Mouse (Mus musculus) forebrain, embryonic 12.5 days (tissue): ENCODE measurements around the gene Guk1. TPM values are rescaled to one million over a fixed set of nuclear protein-coding genes. Genes with fewer than 3 reads are reported as not detected.

Source experiments
- ATAC-seq: fragments of 200-750 bp; cut with Nextera tagmentation; 2 replicates; pipeline ENCODE4 v1.8.0; 2017; ENCODE audit warnings: moderate TSS enrichment; ENCODE audit not compliant: low FRiP score
- H3K27ac ChIP-seq: fragments of 300-500 bp; sonication (generic); 2 replicates; pipeline ENCODE4 v1.5.1; 2016; ENCODE audit warnings: mild to moderate bottlenecking
- H3K27me3 ChIP-seq: fragments of 300-500 bp; sonication (generic); 2 replicates; pipeline ENCODE4 v1.6.1; 2016; ENCODE audit warnings: mild to moderate bottlenecking
- H3K36me3 ChIP-seq: fragments of 300-500 bp; sonication (generic); replicated peaks from 2 replicates; pipeline ENCODE4 v1.6.1; 2016; ENCODE audit warnings: mild to moderate bottlenecking
- H3K4me1 ChIP-seq: fragments of 300-500 bp; sonication (generic); 2 replicates; pipeline ENCODE4 v1.6.1; 2016
- H3K4me2 ChIP-seq: fragments of 300-500 bp; sonication (generic); 2 replicates; pipeline ENCODE4 v1.6.1; 2016; ENCODE audit warnings: mild to moderate bottlenecking, moderate library complexity
- H3K4me3 ChIP-seq: fragments of 300-500 bp; sonication (generic); replicated peaks from 2 replicates; pipeline ENCODE4 v1.5.1; 2016; ENCODE audit warnings: mild to moderate bottlenecking
- H3K9ac ChIP-seq: fragments of 300-500 bp; sonication (generic); 2 replicates; pipeline ENCODE4 v1.6.1; 2016; ENCODE audit warnings: mild to moderate bottlenecking
- H3K9me3 ChIP-seq: fragments of 300-500 bp; sonication (generic); 2 replicates; pipeline ENCODE4 v1.6.1; 2016
- WGBS: fragments of 180-500 bp; shearing (Covaris S2); methylation state at CpG from one replicate; pipeline ENCODE4 v1.1.7; 2016; 5-methylcytosine and 5-hydroxymethylcytosine counted together
- polyA plus RNA-seq: library from polyadenylated mRNA; unstranded; fragments of >200 nt; fragmentation: Nextera tagmentation; extraction: Ambion mirVana; gene quantifications from 2 replicates; pipeline ENCODE4 v1.2.1, GENCODE M21; 2016

Guk1 gene
- polyA plus RNA-seq, 1 experiment from 2014 or later = 95.5 TPM

DNA sequence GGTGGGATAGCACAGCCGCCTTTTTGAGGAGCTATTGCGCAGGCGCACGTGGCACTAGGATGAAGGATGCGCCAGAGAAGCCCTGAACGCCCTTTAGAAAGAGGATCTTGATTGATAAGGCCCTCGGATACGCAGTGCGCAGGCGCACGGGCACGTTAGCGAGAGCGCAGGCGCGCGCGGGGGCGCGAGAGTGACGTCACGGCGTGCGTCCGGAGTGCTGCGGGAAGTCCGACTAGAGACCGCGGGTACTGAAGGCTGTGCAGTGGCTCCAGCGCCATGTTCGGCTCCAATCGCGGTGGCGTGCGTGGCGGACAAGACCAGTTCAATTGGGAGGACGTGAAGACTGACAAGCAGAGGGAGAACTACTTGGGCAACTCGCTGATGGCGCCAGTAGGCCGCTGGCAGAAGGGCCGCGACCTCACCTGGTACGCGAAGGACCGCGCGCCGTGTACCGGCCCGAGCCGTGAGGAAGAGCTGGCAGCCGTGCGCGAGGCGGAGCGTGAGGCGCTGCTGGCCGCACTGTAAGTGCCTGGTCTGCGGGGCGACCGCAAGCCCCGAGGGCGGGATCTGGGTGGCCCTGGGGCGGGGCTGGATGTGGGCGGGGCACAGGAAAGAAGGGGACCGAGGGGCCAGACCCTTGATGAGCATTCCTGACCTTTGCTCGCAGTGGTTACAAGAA, 16.3 kb upstream of the Guk1 start, which contains the start of gene 2310033P09Rik:
Gene 2310033P09Rik (plus strand): TSS at position 169 of the 679 bp plus-strand sequence.
- H3K4me2 ChIP-seq = peak within 1 kb of the TSS; percentile 86
- peak; percentile 91 for ATAC-seq
- under 1% methylated on average over 66 of the region's 67 CpGs for WGBS
- no peaks in the 10 kb centered on the region for H3K27me3 ChIP-seq
- H3K4me1 ChIP-seq = peaks cover 21% of the 10 kb centered on the region
- peak within 1 kb of the TSS; percentile 88 for H3K4me3 ChIP-seq
- H3K36me3 ChIP-seq = peaks cover 61% of the 10 kb centered on the region
- H3K9me3 ChIP-seq = no peaks in the 10 kb centered on the region
- peak within 1 kb of the TSS; percentile 90 for H3K9ac ChIP-seq
- H3K27ac ChIP-seq = peak within 1 kb of the TSS; percentile 90

DNA sequence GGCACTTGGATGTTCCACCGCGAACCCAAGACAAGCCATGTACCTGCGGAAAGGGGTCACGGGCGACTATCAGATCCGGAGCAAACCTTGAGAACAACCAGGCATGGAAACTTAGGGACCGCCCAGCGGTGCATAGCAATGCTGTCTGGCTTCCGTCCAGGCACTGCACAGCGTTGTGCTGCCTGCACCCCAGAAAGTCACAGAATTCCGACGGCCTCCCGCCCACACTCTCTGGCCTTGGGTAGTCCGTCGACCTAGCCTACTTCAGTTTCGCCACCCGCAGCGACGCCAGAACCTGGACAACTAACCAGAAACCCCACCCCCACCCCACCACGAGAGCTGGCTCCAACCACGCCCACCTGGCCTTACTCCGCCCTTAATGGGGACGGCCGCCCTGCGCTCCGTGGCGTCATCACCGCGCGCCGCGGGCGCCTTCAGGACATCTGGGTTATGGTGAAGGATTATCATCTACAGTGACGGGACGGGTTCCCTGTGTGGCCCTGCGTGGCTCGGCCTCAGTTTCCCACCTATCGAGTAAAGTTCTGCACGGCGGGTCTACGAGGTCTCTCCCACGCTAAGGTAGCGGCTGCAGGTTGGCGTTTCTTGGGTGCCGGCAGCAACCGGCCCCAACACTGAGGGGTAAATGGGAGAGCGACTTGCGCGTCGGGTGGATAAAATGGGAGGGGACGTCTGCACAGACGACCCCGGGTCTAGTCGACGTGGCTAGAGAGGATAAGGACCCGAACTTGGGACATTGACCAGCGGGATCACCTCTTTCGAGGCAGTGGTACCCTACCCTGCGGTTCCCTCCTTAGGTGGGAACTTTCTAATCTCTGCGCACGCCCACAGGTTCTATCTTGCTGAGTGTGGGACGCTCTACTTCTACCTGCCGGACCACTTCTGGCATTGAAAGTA, 10.3 kb upstream of the Guk1 start, which contains the start of gene Mrpl55:
Gene Mrpl55 (plus strand): TSS at position 406 of the 915 bp plus-strand sequence.
- WGBS = under 1% methylated on average over 63 of the region's 63 CpGs

DNA sequence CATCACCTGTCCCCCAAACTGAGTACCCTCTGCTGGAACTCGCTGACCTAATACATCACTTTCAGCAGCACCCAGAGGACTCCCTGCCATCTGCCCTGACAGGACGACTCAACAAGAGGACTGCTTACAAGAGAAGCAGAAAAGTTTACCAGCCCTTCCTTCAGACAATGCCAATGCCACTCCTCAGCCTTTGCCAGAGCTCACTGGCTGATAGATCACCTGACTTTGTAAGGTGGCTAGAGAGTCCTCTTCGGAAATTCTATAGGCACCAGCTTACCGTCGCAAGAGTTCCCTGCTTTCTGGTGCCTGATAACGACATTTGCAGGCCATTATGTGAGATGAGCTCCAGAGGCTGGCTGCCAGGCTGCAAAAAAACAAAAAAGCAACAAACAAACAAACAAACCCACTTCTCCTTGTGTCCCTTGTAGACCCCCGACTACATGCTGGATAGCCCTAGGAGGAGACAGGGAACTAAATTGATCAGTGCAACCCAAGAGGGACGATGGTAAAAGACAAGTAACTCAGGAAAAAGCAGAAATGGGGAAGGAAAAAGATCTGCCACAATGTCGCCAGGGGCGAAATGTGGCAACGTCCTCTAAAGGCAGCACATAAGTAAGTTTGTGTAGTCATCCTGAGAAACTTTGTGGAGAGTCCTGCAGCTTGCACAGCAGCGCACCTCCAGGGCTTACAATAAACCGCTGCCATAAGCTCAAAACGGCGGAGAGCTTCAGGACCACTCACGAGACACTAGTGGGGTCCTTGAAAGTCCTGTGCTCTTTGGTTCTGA, 9.4 kb upstream of the Guk1 start:
- WGBS = 38% methylated on average over 16 of the region's 16 CpGs
- H3K27me3 ChIP-seq = no peaks in the 10 kb centered on the region
- peaks cover 19% of the 10 kb centered on the region for H3K4me1 ChIP-seq
- H3K4me2 ChIP-seq = peak overlapping the region; percentile 82
- no peak overlapping the region for H3K27ac ChIP-seq
- no peak for ATAC-seq
- H3K9me3 ChIP-seq = no peaks in the 10 kb centered on the region
- peaks cover 26% of the 10 kb centered on the region for H3K36me3 ChIP-seq
- peak overlapping the region; percentile 81 for H3K9ac ChIP-seq
- H3K4me3 ChIP-seq = peak overlapping the region; percentile 87

More for the DNA sequence above, 10.3 kb upstream of the Guk1 start, which contains the start of gene Mrpl55:
- peaks cover 19% of the 10 kb centered on the region for H3K4me1 ChIP-seq
- H3K4me2 ChIP-seq = peak within 1 kb of the TSS; percentile 82
- no peaks in the 10 kb centered on the region for H3K9me3 ChIP-seq
- 0 out of 2 replicates have a peak within 1 kb of the TSS, but pooled peaks have one; percentile 8 for H3K27ac ChIP-seq
- peak within 1 kb of the TSS; percentile 81 for H3K9ac ChIP-seq
- no peaks in the 10 kb centered on the region for H3K27me3 ChIP-seq
- peak; percentile 91 for ATAC-seq
- peaks cover 31% of the 10 kb centered on the region for H3K36me3 ChIP-seq
- peak within 1 kb of the TSS; percentile 87 for H3K4me3 ChIP-seq

DNA sequence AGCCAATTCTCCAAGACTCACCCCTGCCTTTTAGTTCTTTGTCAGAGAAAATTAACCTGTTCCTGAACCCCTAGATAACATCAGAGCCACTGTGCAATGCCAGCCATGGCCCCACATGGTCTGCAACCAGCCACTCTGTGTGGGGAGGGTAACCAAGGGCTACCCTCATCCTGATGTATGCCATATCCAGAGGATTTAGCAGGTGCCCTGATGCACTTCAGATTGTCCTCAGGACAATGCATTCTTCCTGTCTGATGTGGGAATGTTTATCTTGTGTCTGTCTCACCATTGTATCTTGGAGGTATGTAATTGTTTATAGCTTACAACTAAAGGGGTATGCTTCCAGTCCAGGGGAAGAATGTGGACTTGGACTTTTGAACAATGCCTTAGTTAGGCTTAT, 4.2 kb upstream of the Guk1 start:
- no peak for ATAC-seq
- Histone ChIP-seq H3K4me1 (peaks cover 4% of the 10 kb centered on the region), H3K27me3 (no peaks in the 10 kb centered on the region), H3K4me3 (no peak overlapping the region), H3K9ac (no peak overlapping the region), H3K27ac (no peak overlapping the region), H3K9me3 (no peaks in the 10 kb centered on the region), H3K4me2 (no peak overlapping the region), H3K36me3 (0 out of 2 replicates have a peak, but pooled peaks cover 7% of the 10 kb centered on the region)

DNA sequence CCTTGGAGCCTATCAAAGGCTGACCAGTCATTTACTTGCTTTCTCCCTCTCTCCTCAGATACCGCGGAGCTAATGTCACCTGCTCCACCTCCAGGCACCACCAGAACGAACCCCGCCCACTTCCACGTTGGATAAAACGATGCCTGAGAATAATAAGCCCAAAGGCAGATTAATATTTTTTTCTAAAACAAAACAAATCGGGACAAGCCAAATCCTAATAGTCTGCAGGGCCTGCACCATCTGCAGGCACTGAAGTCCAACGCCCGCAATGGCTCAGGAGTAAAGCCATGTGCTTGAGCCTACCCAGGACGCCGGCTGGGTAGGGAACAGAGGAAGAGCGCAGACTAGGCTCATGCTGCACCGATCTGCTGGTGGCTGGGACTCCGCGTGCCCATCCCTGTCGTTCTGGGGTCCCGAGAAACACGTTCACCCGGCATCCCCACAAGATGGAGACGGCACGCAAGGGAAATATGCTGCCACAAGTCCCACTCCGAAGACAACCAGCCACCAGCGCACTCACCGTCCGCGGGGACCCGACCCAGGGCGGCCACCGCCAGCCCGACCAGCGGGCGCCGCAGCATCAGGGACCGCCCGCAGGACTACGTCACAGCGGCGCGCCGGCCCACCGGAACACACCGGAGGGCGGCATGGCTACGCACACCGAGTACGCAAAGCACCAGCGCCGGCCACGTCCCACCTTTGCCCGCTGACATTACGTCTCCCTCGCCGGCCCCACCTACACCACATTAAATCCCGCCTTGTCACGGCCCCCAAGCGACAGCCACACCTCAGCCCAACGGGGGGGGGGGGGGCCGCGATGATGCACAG, 567 bp downstream of the Guk1 start:
- H3K36me3 ChIP-seq = no peaks in the 10 kb centered on the region; the same call in 1 of the 2 replicates
- no peaks in the 10 kb centered on the region for H3K9me3 ChIP-seq
- H3K4me1 ChIP-seq = peaks cover 12% of the 10 kb centered on the region
- H3K27me3 ChIP-seq = no peaks in the 10 kb centered on the region
- H3K4me3 ChIP-seq = peak overlapping the region; percentile 60
- WGBS = under 1% methylated on average over 54 of the region's 59 CpGs
- peak overlapping the region; percentile 88 for H3K27ac ChIP-seq
- ATAC-seq = peak; percentile 96
- H3K4me2 ChIP-seq = peak overlapping the region; percentile 64
- H3K9ac ChIP-seq = peak overlapping the region; percentile 57

DNA sequence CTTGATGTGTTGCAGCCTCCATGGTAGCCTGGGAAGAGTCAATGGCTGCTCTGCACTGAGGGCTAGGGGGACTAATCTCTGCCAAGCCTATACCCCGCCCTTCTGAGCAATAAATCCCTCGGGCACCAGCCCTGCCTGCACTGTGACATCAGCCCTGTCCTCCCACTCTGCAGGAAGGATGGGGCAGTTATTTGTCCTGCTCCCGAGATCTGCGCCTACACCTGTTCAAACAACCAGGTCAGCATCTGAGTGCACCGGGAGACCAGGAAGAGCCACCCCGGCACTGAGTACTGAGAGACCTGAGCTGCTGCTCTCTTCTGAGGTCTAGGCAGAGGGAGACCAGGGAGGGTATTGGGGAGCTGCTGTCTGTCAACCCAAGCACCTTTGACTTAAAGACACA, 4.3 kb downstream of the Guk1 start:
- H3K27ac ChIP-seq = no peak overlapping the region
- H3K4me2 ChIP-seq = no peak overlapping the region
- WGBS = 91% methylated on average over 6 of the region's 6 CpGs
- H3K27me3 ChIP-seq = no peaks in the 10 kb centered on the region
- H3K36me3 ChIP-seq = peaks cover 31% of the 10 kb centered on the region
- no peaks in the 10 kb centered on the region for H3K9me3 ChIP-seq
- no peak overlapping the region for H3K4me3 ChIP-seq
- no peak for ATAC-seq
- peaks cover 12% of the 10 kb centered on the region for H3K4me1 ChIP-seq
- no peak overlapping the region for H3K9ac ChIP-seq

DNA sequence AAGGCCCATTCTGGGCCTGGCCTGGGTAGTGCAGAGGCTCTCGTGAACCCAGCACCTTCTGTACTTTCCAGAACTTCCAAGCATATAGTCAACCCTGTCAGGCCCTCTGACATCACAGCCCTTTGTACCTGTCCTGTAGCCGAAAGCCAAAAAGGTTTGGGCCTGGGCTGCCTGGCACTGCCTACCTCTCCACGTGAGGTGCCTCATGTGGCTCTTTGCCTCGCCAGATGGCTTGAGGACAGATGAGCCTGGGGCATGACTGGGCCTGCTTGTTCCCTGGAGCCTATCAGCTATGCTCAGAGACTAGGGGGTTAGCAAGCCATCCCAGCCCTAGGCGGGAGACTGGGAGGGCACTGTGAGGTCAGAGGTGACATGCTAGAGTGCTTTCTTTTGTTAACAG, 6.5 kb downstream of the Guk1 start:
- ATAC-seq = no peak
- 85% methylated on average over 5 of the region's 5 CpGs for WGBS
- H3K27ac ChIP-seq = no peak overlapping the region
- no peak overlapping the region for H3K9ac ChIP-seq
- H3K4me2 ChIP-seq = no peak overlapping the region
- peaks cover 2% of the 10 kb centered on the region; the same call in 1 of the 2 replicates for H3K27me3 ChIP-seq
- H3K9me3 ChIP-seq = no peaks in the 10 kb centered on the region
- peaks cover 7% of the 10 kb centered on the region; the same call in 1 of the 2 replicates for H3K4me1 ChIP-seq
- no peak overlapping the region for H3K4me3 ChIP-seq
- H3K36me3 ChIP-seq = peaks cover 31% of the 10 kb centered on the region

DNA sequence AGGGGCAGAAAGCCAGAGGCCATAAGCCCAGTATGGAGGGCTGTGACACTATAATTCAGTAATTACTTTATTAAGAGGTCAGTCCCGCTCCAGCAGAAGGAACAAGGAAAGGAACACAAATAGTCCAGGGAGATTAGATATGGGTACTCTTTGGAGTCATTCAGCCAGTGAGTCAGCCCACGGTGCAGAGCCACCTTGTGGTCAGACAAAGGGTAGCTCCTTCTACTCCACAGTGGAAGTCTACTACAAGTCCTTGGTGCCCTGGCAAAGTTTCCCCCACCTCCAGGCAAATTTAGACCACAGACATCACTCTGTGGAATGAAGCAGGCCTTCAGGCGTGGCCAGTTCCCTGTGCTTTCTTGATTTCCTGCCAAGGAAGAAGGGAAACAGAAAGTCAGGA, 8.2 kb downstream of the Guk1 start:
- peaks cover 31% of the 10 kb centered on the region for H3K36me3 ChIP-seq
- no peak overlapping the region for H3K27ac ChIP-seq
- no peak for ATAC-seq
- no peak overlapping the region for H3K9ac ChIP-seq
- no peak overlapping the region for H3K4me3 ChIP-seq
- no peaks in the 10 kb centered on the region for H3K4me1 ChIP-seq
- no peak overlapping the region for H3K4me2 ChIP-seq
- peaks cover 14% of the 10 kb centered on the region for H3K27me3 ChIP-seq
- WGBS = 38% methylated on average over 3 of the region's 3 CpGs
- H3K9me3 ChIP-seq = no peaks in the 10 kb centered on the region

DNA sequence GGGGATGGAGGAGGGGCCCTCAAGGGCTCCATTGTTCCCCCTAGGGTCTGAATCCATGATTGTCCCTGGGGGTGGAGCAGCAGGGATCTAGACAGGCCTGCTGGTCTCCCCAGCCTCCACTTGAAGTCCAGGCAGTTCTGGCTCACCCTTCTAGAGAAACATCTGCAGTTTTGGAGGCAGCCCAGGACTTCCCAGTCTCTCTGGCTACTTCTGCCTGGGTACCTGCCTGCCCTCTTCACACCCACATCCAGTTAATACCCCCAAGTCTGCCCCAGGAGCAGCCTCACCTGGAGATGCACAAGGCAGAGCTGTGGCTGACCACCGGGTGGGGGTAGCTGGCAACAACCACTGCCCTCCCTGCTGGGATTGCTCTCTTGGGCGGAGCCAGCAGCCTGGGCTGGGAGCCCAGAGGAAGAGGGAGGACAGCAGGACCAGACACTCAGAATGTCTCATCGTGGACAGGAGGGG, 9.1 kb downstream of the Guk1 start, which contains the start of gene Gjc2:
Gene Gjc2 (minus strand): TSS at position 350 of the 468 bp plus-strand sequence.
- peaks cover 31% of the 10 kb centered on the region for H3K36me3 ChIP-seq
- H3K27ac ChIP-seq = no peak within 1 kb of the TSS
- H3K4me2 ChIP-seq = no peak within 1 kb of the TSS
- 41% methylated on average over 3 of the region's 3 CpGs for WGBS
- H3K4me1 ChIP-seq = no peaks in the 10 kb centered on the region
- ATAC-seq = no peak
- no peak within 1 kb of the TSS for H3K9ac ChIP-seq
- H3K4me3 ChIP-seq = no peak within 1 kb of the TSS
- H3K9me3 ChIP-seq = no peaks in the 10 kb centered on the region
- H3K27me3 ChIP-seq = peaks cover 23% of the 10 kb centered on the region

DNA sequence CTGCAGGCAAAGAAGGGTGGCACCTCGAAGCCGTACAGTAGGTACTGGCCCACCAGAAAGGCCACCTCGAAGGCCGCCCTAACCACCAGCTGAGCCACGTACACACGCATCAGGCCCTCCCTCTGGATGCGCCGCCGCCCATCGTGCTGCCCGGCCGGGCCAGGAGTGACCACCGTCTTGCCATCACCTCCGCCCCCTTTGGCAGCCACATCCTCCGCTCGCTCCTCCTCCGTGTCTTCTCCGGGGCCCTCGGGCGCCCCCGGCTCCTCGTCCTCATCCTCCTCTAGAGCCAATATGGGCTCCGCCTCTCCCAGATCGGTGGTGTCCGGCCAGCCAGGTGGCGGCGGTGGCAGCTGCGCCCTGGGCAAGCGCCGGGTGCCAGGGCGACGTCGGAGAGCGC, 15.1 kb downstream of the Guk1 start:
- 7% methylated on average over 34 of the region's 34 CpGs for WGBS
- no peak overlapping the region for H3K9ac ChIP-seq
- peaks cover 77% of the 10 kb centered on the region for H3K27me3 ChIP-seq
- H3K36me3 ChIP-seq = no peaks in the 10 kb centered on the region
- no peak overlapping the region for H3K4me2 ChIP-seq
- ATAC-seq = no peak
- H3K27ac ChIP-seq = no peak overlapping the region
- H3K4me3 ChIP-seq = 0 out of 2 replicates have a peak overlapping the region, but pooled peaks have one; percentile 10
- 0 out of 2 replicates have a peak, but pooled peaks cover 3% of the 10 kb centered on the region for H3K4me1 ChIP-seq
- H3K9me3 ChIP-seq = no peaks in the 10 kb centered on the region

DNA sequence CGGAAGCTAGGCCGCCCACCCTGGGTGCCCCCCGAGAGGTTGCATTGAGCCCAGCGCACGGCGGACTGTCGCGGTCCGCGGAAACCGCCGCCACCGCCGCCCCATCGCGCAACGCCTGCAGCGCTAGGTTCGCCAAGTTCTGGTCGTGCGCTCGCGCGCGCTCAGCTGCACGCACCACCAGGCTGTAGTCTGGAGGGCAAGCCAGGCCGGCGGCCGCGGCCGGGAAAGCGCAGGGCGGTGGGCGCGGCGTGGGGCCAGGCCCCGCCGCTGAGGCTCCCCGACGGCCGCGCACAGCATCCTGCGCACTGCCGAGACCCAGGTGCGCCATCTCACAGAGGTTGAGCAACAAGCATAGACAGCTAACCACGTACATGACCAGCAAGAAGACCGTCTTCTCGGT, 15.5 kb downstream of the Guk1 start:
- Histone ChIP-seq H3K36me3 (no peaks in the 10 kb centered on the region), H3K27ac (no peak overlapping the region), H3K9ac (no peak overlapping the region), H3K27me3 (peaks cover 80% of the 10 kb centered on the region), H3K4me3 (peak overlapping the region; percentile 10; the same call in 1 of the 2 replicates), H3K4me2 (no peak overlapping the region), H3K4me1 (0 out of 2 replicates have a peak, but pooled peaks cover 3% of the 10 kb centered on the region), H3K9me3 (no peaks in the 10 kb centered on the region)
- no peak for ATAC-seq
- 4% methylated on average over 48 of the region's 48 CpGs for WGBS
